Mouse (Mus musculus): Measurements from ENCODE around the gene Mrpl27. TPM values are rescaled to one million over a fixed set of nuclear protein-coding genes. Genes with fewer than 3 reads are reported as not detected.

The Mrpl27 gene
- total and polyA plus RNA-seq, 2 experiments from 2014 or later = 63.8 to 170 TPM

DNA sequence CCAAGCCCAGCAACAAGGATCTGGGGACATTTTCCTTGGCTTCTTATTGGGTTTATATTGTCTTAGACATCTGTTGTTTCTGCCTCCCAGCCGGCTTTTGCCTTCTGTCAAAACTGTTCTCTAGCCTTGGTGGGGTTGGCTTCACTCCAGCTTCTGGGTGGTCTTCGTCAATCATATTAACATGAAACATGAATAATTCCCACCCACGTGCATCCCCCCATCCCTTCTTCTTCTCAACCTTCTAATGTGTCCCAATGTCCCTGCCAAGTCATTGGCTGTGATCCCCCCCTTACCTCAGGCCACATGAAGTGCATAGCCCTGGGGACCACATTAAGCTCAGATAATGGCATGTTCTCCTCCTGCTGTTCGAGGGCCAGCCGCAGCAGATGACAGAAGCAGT, 50.9 kb downstream of the Mrpl27 start, which contains the start of gene Gm11541:
Gm11541 (minus strand) TSS at position 28 of the 400 bp plus-strand sequence.
- Histone ChIP-seq H3K9me3 (replicated peaks; ENCODE audit: control insufficient read depth, low read length) (no peaks in the 10 kb centered on the region), H3K36me3 (replicated peaks; ENCODE audit: control insufficient read depth, insufficient read depth, low read length) (no peaks in the 10 kb centered on the region), H3K9ac (replicated peaks; ENCODE audit: low read depth, low read length) (no peak within 1 kb of the TSS), H3K4me1 (ENCODE audit: control insufficient read depth, insufficient read depth) (no peaks in the 10 kb centered on the region), H3K4me2 (ENCODE audit: low read depth, low read length) (no peak within 1 kb of the TSS), H3K4me3 (ENCODE audit: low read depth, low read length) (no peak within 1 kb of the TSS), H3K27me3 (ENCODE audit: control insufficient read depth, insufficient read depth, low read length) (0 out of 2 replicates have a peak, but pooled peaks cover 4% of the 10 kb centered on the region), H3K27ac (ENCODE audit: low read depth) (no peak within 1 kb of the TSS)
- TF ChIP-seq EP300 (IDR thresholded peaks at IDR 0.05; ENCODE audit: low read depth) (no peak), CTCF (IDR thresholded peaks at IDR 0.05; ENCODE audit: low read depth) (no peak)
- 74% methylated on average over 5 of the region's 5 CpGs for WGBS
- ATAC-seq (ENCODE audit: insufficient read depth, low read depth) (no peak), DNase-seq (ENCODE audit: low spot score) (no peak)

Other genes with a start within 250 kb of the Mrpl27 start
- gene Cacna1g, start 179.6 kb upstream of the Mrpl27 start, total RNA-seq (2014; rRNA removed; ENCODE audit: low replicate concordance) = 29.6 and 46.2 TPM in 2 replicates
- gene Cacna1g, start 179.6 kb upstream of the Mrpl27 start, polyA plus RNA-seq (2015; fragmentation: Nextera tagmentation; extraction: Ambion mirVana) = 6.9 and 7.4 TPM in 2 replicates
- gene Spata20, start 167.6 kb upstream of the Mrpl27 start, total RNA-seq (2014; rRNA removed; ENCODE audit: low replicate concordance) = not detected in 2 replicates
- gene Spata20, start 167.6 kb upstream of the Mrpl27 start, polyA plus RNA-seq (2015; fragmentation: Nextera tagmentation; extraction: Ambion mirVana) = 0.30 and 0.56 TPM in 2 replicates
- gene Epn3, start 153.8 kb upstream of the Mrpl27 start, total RNA-seq (2014; rRNA removed; ENCODE audit: low replicate concordance) = 32.5 and 44.4 TPM in 2 replicates
- 11.4 and 13.3 TPM in 2 replicates for gene Epn3, start 153.8 kb upstream of the Mrpl27 start, polyA plus RNA-seq (2015; fragmentation: Nextera tagmentation; extraction: Ambion mirVana)
- 3.2 and 4.7 TPM in 2 replicates for gene Mycbpap, start 132.0 kb upstream of the Mrpl27 start, total RNA-seq (2014; rRNA removed; ENCODE audit: low replicate concordance)
- 3.5 and 3.7 TPM in 2 replicates for gene Mycbpap, start 132.0 kb upstream of the Mrpl27 start, polyA plus RNA-seq (2015; fragmentation: Nextera tagmentation; extraction: Ambion mirVana)
- gene Rsad1, start 104.5 kb upstream of the Mrpl27 start, total RNA-seq (2014; rRNA removed; ENCODE audit: low replicate concordance) = 14.5 and 17.7 TPM in 2 replicates
- gene Rsad1, start 104.5 kb upstream of the Mrpl27 start, polyA plus RNA-seq (2015; fragmentation: Nextera tagmentation; extraction: Ambion mirVana) = 9.2 and 9.8 TPM in 2 replicates
- not detected in 2 replicates for gene Chad, start 88.7 kb upstream of the Mrpl27 start, total RNA-seq (2014; rRNA removed; ENCODE audit: low replicate concordance)
- 0.36 and 4.4 TPM in 2 replicates for gene Chad, start 88.7 kb upstream of the Mrpl27 start, polyA plus RNA-seq (2015; fragmentation: Nextera tagmentation; extraction: Ambion mirVana)
- 6.6 and 8.9 TPM in 2 replicates for gene Acsf2, start 51.9 kb upstream of the Mrpl27 start, total RNA-seq (2014; rRNA removed; ENCODE audit: low replicate concordance)
- gene Acsf2, start 51.9 kb upstream of the Mrpl27 start, polyA plus RNA-seq (2015; fragmentation: Nextera tagmentation; extraction: Ambion mirVana) = 2.6 and 2.7 TPM in 2 replicates
- 71.9 and 73.3 TPM in 2 replicates for gene Lrrc59, start 24.0 kb upstream of the Mrpl27 start, total RNA-seq (2014; rRNA removed; ENCODE audit: low replicate concordance)
- 62.2 and 67.0 TPM in 2 replicates for gene Lrrc59, start 24.0 kb upstream of the Mrpl27 start, polyA plus RNA-seq (2015; fragmentation: Nextera tagmentation; extraction: Ambion mirVana)
- 5.9 and 7.6 TPM in 2 replicates for gene Eme1, start 197 bp downstream of the Mrpl27 start, total RNA-seq (2014; rRNA removed; ENCODE audit: low replicate concordance)
- 2.4 and 3.4 TPM in 2 replicates for gene Eme1, start 197 bp downstream of the Mrpl27 start, polyA plus RNA-seq (2015; fragmentation: Nextera tagmentation; extraction: Ambion mirVana)
- gene Xylt2, start 23.7 kb downstream of the Mrpl27 start, total RNA-seq (2014; rRNA removed; ENCODE audit: low replicate concordance) = 23.3 and 25.4 TPM in 2 replicates
- gene Xylt2, start 23.7 kb downstream of the Mrpl27 start, polyA plus RNA-seq (2015; fragmentation: Nextera tagmentation; extraction: Ambion mirVana) = 7.0 and 7.5 TPM in 2 replicates
- not detected in 2 replicates for gene Gm11541, start 50.7 kb downstream of the Mrpl27 start, total RNA-seq (2014; rRNA removed; ENCODE audit: low replicate concordance)
- gene Gm11541, start 50.7 kb downstream of the Mrpl27 start, polyA plus RNA-seq (2015; fragmentation: Nextera tagmentation; extraction: Ambion mirVana) = 0.08 and 0.11 TPM in 2 replicates
- not detected in 2 replicates for gene Cdc34b, start 88.0 kb downstream of the Mrpl27 start, total RNA-seq (2014; rRNA removed; ENCODE audit: low replicate concordance)
- gene Cdc34b, start 88.0 kb downstream of the Mrpl27 start, polyA plus RNA-seq (2015; fragmentation: Nextera tagmentation; extraction: Ambion mirVana) = 0.12 TPM in 1 of 2 replicates, not detected in the other
- gene Tmem92, start 128.9 kb downstream of the Mrpl27 start, total RNA-seq (2014; rRNA removed; ENCODE audit: low replicate concordance) = not detected in 2 replicates
- gene Tmem92, start 128.9 kb downstream of the Mrpl27 start, polyA plus RNA-seq (2015; fragmentation: Nextera tagmentation; extraction: Ambion mirVana) = not detected in 2 replicates